Mouse (Mus musculus) layer of hippocampus, postnatal 10 days (tissue): ENCODE results near the gene Ugt1a7c. TPM values are rescaled to one million over a fixed set of nuclear protein-coding genes. Genes with fewer than 3 reads are reported as not detected.
"Not testable (repeated sequence)": the region's sequence is repeated elsewhere in the genome, so short reads cannot be mapped to it uniquely, and the experiment has no call there.

Experiments
- DNase-seq, 2 experiments: peaks; one replicate each; pipeline ENCODE4 v3.0.0; 2021; ENCODE audit warnings: low spot score in 2 of 2
- total RNA-seq, 2 experiments: library from RNA; stranded (reverse); gene quantifications; 2 replicates each; pipeline ENCODE4 v1.2.3; 2021

Ugt1a7c gene
- total RNA-seq, 2 experiments from 2014 or later: 1.3 TPM

DNA sequence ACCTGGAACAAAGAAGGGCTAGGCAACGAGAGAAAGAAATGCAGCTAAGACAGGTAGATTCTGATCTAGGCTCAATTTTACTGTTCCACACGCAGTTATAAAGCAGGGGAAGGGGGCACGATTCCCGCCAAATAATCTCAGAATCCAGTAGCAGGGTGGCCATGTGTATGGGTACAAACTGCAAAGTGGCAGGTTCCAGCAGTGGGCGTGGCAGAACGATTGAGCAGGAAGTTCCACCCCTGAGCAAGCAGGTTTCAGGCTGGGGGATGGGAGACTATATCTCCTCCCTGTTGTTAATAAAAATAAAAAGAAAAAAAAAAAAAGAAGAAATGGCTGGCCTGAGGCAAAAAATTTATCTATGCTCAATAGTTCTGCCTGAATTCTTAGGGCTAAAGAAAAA is 17.9 kb downstream of the Ugt1a7c start:
- not testable (repeated sequence) for DNase-seq

DNA sequence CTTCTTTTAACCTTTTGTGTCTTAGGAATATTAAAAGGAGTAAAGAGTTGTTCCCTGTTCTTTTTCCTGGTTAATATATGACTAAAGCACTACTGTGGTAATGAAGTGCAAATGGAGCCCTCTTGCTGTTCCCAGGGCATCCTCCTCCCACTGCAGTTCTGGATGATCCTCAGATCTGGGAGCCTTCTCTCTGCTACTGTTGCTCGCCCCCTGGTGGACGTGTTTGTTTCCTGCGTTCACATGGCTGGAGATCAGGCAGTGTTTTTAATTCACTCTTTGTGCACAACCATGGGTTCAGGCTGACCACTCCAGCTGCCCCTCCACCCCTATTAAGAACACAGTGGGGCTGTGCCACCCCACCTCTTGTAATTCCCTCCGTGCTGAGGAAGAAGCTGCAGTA is 25.7 kb downstream of the Ugt1a7c start:
- not testable (repeated sequence) for DNase-seq

DNA sequence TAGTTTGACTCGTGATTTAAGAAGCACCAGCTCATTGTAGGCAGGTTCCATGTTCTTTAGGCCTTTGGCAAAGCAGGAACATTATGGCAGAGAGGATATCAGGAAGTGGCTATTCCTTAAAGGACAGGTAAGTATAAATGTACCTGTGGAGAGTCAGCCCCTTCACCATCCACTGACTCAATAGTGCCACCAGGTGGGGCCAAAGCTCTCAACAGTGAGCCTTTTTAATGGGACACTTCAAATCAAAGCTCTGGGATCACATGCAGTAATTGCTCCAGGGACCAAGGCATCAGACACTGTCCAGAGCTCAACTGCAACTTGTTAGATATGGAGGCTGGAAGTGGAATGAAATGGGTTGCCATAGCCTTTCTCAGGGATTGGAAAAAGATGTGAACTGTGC is 26.7 kb downstream of the Ugt1a7c start:
- DNase-seq: not testable (repeated sequence)

DNA sequence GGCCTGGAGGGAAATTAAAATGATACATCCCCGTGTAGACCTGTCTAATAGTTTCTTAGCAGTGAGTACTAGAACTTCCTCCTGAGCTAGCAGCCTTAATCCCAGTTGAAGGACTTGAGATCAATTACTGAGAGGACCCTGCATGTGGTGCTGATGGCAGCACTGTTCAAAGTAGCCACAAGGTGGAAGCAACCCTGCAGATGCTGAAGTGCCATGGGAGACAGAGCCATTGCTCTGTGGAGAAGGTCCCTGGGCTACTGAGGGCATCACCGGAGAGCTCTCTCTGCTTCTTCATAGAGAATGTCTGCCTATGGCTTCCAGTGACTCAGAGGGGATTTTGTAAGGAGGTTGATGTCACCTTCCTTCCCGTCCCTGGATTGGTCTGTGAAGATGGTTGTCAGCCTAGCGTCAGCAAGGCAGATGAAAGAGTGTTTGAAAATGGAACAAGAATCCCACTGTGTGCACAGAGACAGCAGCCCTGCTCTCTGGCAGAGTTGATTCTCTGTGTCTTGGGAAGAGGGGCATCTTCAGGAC is 31.0 kb downstream of the Ugt1a7c start:
- not testable (repeated sequence) for DNase-seq

DNA sequence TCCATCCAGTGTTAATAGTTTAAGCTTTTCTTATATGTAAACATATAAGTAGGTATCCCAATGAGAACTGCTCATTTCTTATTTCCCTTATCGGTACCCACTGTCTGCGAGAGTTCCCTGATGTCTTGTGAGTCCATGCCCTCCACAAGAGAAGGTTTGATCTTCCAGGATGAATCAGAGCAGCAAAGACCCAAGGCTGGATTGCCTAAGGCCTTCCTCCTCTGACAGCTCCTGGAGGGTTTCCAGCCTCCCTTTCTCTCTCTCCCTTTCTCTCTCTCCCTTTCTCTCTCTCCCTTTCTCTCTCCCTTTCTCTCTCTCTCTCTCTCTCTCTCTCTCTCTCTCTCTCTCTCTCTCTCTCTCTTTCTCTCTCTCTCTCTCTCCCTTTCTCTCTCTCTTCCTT is 34.2 kb downstream of the Ugt1a7c start:
- not testable (repeated sequence) for DNase-seq

DNA sequence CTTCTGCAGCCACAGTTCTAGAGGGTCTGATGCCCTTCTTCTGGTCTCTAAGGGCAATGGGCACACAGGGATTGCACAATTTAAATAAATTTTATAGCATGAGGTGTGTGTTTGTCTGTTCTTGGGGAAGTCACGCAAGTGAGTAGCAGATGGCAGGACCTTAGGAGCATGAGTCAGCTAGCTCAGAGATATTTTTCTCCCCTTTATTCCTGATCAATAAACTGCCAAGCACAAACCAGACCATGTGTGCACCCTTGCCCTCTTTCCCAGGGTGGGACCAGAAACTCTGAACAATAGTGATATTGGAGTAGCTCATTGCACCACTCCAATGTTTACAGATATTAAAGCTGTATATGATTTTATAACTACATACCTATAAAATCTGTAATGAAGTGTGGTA is 35.4 kb downstream of the Ugt1a7c start:
- not testable (repeated sequence) for DNase-seq

DNA sequence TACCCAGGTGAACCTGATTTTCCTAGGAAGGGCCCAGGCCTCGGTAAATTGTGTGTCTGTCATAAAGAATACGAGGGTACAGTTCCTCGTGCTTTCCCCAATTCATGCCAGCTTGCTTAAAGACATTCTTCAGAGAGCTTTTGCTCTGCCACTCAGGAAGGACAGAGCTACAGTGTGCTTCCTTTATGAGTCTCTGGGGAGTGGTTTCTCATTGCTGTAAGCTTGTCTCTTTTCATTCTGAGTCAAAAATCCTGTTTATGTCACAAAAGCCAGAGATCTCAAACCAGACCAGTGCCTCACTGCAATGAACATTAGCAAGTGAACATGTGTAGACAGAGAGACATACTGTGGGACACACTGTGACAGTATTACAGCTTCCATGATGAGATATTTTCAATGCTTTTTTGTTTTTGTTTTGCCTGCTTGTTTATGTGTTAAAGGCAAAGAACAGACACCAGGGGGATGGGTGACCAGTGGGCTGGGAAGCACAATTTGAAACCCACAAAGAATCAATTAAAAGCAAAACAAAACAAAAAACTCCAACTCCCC is 39.1 kb downstream of the Ugt1a7c start:
- DNase-seq: no peak

DNA sequence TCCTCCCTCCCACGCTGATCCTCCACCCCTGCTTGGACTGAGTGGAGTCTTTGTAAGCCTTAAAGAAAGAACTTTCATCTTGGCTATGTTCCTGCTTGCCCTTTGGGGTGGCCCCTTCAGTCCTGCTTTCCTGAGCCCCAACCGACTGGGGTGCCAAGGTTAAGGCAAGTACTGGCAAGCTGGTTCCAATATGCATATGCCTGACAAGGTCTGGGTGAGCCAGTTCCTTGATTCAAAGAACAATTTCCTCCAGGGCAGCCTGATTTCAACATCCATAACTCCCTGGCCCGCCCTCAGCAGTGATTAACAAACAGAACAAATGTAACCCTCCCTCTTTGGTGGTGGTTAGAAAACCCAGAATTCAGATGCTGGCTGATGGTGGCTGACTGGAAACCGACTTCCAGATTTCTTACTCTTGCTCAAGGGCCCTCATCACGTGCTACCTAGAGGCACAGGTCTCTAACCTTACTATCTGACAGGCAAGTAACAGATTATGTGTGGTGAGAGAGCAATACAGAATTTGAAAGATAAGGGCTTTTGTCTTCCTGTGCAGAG is 39.7 kb downstream of the Ugt1a7c start, which contains the start of gene Ugt1a6a:
Gene Ugt1a6a (plus strand): TSS at position 353 of the 555 bp plus-strand sequence.
- DNase-seq: not testable (repeated sequence)

DNA sequence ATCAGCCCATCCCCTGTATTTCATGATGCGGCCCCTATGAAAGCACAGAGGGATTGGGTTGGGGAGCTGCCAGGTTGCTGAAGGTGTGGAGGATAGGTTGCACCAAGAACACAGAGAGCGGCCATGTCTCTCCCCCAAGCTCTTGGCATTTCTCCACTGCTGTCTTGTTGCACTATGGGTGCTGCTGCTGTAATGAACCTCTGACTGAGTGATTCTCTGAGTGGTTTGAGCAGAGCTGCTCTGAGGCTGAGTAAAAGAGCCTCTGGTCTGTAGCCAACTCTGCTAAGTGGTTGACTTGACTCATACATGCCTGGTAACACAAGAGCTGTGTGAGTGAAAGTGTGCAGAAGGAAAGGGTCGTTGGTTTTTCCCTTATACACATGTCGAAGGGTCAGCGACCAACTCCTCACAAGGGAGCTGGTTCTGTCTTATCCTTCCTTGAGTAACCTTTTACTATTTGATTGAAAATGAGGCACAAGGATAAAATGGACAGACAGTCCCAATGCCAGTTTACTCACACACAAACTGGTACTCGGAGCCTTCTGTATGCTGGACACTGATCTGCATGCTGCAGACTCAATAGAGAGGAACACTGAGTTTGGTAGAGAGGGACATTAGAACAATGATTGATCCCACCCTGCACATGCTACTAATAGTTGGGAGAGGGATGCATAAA is 40.5 kb downstream of the Ugt1a7c start:
- not testable (repeated sequence) for DNase-seq

DNA sequence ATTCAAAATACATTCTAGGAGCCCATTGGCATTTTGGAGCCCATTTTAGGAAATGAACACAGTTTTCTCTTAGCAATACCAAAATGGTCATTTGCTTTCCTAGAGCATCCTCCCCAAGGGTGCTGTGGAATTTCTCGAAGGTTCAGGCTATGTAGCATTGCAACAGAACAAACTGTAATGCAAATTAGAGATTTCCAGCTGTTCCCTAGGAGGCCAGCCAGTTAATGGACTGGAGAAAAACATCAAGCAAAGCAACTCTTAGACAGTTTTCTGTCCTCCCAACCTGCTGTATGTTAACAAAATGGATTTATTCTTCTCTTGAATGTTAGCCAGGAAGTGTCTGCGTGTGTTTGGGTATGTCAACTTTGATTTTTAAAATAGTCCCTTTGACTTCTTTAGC is 41.8 kb downstream of the Ugt1a7c start:
- no peak for DNase-seq

DNA sequence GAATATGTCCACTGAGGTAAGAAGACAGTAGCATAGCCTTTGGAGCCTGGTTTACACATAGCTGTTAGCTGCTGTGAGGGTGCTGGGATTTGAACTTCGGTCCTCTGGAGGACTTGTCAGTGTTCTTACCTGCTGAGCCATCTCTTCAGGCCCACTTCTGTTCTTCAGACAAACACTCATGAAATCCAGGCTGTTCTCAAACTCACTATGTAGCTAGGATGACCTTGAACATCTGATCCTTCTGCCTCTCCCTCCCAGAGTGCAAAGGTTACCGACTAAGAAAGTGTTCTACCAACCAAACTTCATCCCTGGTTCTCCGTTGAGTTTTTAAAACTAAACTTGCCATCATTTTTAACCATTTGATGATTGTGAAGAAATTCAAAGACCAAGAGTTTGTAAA is 42.4 kb downstream of the Ugt1a7c start:
- DNase-seq: no peak

DNA sequence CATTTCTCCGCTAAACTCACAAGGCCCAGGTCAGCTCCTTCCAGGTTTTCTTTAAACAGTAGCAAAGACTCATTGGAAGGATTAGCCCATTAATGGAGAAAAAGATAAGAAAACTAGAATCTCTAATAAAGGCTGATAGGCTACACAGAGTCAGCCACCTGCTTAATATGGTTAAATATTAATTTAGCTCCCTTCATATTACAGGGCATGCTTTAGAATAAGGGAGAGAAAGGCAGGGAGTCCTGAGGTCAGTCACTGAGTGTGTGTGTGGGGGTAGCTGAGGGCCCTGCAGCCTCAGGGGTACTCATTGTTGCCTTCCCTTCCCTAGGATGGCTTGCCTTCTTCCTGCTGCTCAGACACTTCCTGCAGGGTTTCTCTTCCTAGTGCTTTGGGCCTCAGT is 43.3 kb downstream of the Ugt1a7c start:
- no peak for DNase-seq

DNA sequence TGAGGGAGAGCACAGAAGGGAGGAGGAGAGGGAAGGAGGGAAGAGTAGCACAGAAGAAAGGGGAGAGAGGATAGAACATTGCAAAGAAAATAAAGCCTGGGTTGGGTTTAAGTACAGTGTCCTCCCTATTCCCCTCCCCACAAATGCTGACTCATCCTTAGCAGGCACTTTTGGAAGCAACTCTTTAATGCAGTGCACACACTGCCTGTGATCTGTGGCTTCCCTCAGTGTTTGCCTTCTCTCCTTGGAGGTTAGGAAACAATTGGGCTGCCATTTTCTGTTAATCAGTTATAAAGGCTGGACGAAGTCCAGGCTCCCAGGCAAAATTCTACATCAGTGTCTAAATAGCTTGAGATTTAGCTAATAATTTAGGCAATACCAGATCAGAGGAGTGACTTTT is 45.6 kb downstream of the Ugt1a7c start:
- not testable (repeated sequence) for DNase-seq

DNA sequence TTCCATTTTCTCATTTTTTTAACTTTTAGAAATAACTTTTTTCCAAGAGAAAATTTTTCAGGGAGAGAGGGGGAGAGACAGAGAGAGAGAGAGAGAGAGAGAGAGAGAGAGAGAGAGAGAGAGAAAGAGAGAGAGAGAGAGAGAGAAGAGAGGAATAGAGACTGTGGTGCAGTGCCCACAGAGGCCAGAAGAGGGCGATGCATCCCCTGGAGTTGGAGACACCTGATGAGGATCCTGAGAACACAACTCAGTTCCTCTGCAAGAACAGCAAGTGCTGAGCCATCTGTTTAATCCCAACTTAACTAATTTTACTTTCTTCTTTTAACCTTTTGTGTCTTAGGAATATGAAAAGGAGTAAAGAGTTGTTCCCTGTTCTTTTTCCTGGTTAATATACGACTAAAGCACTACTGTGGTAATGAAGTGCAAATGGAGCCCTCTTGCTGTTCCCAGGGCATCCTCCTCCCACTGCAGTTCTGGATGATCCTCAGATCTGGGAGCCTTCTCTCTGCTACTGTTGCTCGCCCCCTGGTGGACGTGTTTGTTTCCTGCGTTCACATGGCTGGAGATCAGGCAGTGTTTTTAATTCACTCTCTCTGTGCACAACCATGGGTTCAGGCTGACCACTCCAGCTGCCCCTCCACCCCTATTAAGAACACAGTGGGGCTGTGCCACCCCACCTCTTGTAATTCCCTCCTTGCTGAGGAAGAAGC is 49.3 kb downstream of the Ugt1a7c start:
- peak; percentile 53 to 62 for DNase-seq

DNA sequence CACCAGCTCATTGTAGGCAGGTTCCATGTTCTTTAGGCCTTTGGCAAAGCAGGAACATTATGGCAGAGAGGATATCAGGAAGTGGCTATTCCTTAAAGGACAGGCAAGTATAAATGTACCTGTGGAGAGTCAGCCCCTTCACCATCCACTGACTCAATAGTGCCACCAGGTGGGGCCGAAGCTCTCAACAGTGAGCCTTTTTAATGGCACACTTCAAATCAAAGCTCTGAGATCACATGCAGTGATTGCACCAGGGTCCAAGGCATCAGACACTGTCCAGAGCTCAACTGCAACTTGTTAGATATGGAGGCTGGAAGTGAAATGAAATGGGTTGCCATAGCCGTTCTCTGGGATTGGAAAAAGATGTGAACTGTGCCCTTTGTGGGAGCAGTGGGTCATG is 50.4 kb downstream of the Ugt1a7c start:
- DNase-seq: not testable (repeated sequence)

DNA sequence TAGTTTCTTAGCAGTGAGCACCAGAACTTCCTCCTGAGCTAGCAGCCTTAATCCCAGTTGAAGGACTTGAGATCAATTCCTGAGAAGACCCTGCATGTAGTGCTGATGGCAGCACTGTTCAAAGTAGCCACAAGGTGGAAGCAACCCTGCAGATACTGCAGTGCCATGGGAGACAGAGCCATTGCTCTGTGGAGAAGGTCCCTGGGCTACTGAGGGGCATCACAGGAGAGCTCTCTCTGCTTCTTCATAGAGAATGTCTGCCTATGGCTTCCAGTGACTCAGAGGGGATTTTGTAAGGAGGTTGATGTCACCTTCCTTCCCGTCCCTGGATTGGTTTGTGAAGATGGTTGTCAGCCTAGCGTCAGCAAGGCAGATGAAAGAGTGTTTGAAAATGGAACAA is 55.3 kb downstream of the Ugt1a7c start:
- DNase-seq: peak; percentile 17 to 32

DNA sequence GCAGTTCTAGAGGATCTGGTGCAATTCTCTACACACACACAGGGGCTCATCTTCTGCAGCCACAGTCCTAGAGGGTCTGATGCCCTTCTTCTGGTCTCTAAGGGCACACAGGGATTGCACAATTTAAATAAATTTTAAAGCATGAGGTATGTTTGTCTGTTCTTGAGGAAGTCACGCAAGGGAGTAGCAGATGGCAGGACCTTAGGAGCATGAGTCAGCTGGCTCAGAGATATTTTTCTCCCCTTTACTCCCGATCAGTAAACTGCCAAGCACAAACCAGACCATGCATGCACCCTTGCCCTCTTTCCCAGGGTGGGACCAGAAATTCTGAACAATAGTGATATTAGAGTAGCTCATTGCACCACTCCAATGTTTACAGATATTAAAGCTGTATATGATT is 63.6 kb downstream of the Ugt1a7c start:
- DNase-seq: no peak

DNA sequence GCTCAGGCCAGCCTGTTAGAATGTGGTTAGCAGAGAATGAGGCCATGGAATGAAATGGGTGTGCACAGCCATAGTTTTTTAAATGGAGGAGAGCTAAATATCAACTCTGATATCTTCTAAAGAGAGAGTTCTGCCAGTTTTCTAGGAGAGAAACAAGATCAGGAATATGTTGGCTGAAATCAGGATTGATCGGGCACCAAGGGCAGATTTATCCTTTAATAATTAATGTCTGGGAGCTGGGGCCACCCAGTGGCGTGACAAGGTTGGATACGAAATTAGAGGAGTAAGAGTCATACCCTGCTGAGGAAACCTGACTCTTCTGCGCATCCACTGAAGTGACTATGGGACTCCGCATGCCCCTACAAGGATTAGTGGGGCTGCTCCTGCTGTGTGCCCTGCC is 70.8 kb downstream of the Ugt1a7c start, which contains the start of gene Ugt1a5:
Gene Ugt1a5 (plus strand): TSS at position 302 of the 400 bp plus-strand sequence.
- DNase-seq: no peak

DNA sequence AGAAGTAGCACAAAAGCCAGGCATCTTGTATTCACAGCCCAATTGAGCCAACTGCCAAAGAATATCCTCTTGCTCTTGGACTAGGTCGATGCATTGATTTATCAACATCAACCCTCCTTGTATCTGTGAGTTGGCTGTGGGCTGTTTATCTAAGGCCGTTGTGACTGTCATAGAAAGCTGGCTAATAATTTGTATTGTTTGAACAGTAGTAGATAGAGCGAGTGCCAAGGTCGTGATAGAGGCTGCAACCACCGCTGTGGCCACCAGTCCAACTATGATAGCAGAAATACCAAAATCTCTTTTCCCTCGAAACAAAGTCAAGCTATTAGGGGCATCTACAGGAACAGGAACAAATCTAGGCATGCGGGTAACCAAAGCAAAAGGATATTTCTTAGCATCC is 77.3 kb downstream of the Ugt1a7c start:
- DNase-seq: not testable (repeated sequence)

DNA sequence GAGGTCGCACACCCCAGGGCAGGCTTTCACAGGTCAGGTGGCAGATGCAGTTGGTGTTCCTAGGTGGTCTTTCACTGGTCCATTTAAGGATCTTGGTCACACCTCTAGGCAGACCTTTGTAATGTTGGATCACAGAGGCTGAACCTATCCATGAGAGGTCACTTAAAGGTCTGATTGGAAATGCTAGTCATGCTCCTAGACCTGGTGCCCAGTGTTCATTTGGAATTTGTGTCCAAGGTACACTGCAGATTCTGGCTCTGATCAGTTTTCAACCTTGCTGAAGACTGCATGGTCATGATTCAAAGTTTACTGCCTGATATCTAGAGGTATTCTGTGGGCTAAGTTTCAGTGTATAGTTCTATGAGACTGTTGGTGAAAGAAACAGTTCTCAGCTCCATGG is 84.8 kb downstream of the Ugt1a7c start:
- DNase-seq: no peak

DNA sequence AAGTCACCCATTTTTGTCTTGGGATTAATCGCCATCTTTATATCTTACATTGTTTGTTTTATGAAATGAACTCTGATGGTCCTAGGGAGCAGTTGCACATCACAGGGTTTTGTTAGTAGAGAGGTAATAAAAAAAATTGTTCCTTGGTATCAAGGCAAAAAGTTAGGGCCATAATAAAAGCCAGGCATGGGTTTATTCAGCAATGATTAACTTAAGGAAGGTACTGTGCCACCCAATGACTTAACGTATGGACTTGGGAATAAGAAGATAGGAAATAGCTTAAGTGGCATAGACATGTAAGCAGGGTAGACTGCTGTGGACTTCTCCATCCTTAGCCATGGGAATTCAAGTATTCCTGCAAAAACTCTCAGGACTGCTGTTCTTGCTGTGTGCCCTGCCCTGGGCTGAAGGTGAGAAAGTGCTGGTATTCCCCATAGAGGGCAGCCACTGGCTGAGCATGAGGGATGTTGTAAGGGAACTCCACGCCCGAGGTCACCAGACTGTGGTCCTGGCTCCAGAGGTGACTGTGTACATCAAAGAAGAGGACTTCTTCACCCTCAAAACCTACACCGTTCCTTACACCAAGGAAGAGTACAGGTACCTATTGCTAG is 91.6 kb downstream of the Ugt1a7c start:
- DNase-seq: no peak
